Mouse (Mus musculus): ENCODE data around the gene Slc8b1. TPM values are rescaled to one million over a fixed set of nuclear protein-coding genes. Genes with fewer than 3 reads are reported as not detected.
A peak's percentile ranks its signal among the peaks of the same experiment; 100 is the strongest.

Slc8b1 gene
- polyA plus RNA-seq, 1 experiment from 2014 or later = 4.4 TPM

GRCm38 (mm10) chr5:120566681-120567252 lies 55.8 kb downstream of the Slc8b1 start:
- Histone ChIP-seq H3K27ac (peak overlapping the region; percentile 85), H3K27me3 (ENCODE audit: insufficient read depth, poor library complexity, severe bottlenecking) (no peaks in the 10 kb centered on the region), H3K4me1 (replicated peaks) (peaks cover 93% of the 10 kb centered on the region), H3K36me3 (no peaks in the 10 kb centered on the region), H3K4me3 (no peak overlapping the region), H3K9me3 (no peaks in the 10 kb centered on the region)
- 57% methylated on average over 9 of the region's 9 CpGs for WGBS
- DNase-seq (ENCODE audit: low spot score) = peak; percentile 15

GRCm38 (mm10) chr5:120567253-120567701 lies 56.3 kb downstream of the Slc8b1 start:
- peaks cover 89% of the 10 kb centered on the region for H3K4me1 ChIP-seq (replicated peaks)
- no peak overlapping the region for H3K4me3 ChIP-seq
- WGBS = 15% methylated on average over 21 of the region's 21 CpGs
- DNase-seq (ENCODE audit: low spot score) = peak; percentile 74
- H3K27me3 ChIP-seq (ENCODE audit: insufficient read depth, poor library complexity, severe bottlenecking) = no peaks in the 10 kb centered on the region
- H3K36me3 ChIP-seq = no peaks in the 10 kb centered on the region
- no peaks in the 10 kb centered on the region for H3K9me3 ChIP-seq
- H3K27ac ChIP-seq = peak overlapping the region; percentile 85

DNA sequence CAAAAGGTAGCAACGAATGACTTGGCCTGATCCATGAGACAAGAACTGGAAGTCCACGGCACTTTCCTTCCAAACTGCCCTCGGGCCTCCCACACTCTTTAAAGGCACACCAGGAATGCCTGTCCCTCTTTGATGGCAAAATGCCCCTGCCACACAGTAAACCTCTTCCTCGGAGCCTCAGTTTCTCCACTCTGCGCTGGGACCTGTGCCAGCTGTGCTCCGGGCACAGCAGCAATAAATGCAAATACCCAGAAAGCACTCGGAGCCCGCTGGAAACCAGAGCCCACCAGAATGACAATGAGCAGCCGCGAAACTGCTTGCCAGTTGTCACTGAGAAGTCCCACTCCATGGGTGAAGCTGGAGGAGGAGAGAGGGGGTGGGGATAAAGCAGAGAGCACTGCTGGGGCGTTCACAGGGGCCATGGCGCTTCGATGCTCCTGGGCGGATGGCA lies 56.8 kb downstream of the Slc8b1 start:
- H3K27me3 ChIP-seq (ENCODE audit: insufficient read depth, poor library complexity, severe bottlenecking) = no peaks in the 10 kb centered on the region
- no peaks in the 10 kb centered on the region for H3K9me3 ChIP-seq
- H3K4me3 ChIP-seq = no peak overlapping the region
- WGBS = 55% methylated on average over 14 of the region's 14 CpGs
- peak overlapping the region; percentile 85 for H3K27ac ChIP-seq
- peaks cover 85% of the 10 kb centered on the region for H3K4me1 ChIP-seq (replicated peaks)
- DNase-seq (ENCODE audit: low spot score) = peak; percentile 20
- no peaks in the 10 kb centered on the region for H3K36me3 ChIP-seq

- H3K36me3 ChIP-seq = no peaks in the 10 kb centered on the region
- WGBS = 71% methylated on average over 9 of the region's 9 CpGs
- H3K4me3 ChIP-seq = no peak overlapping the region
- H3K27ac ChIP-seq = peak overlapping the region; percentile 85
- no peak for DNase-seq (ENCODE audit: low spot score)
- no peaks in the 10 kb centered on the region for H3K27me3 ChIP-seq (ENCODE audit: insufficient read depth, poor library complexity, severe bottlenecking)
- peaks cover 79% of the 10 kb centered on the region for H3K4me1 ChIP-seq (replicated peaks)
- H3K9me3 ChIP-seq = no peaks in the 10 kb centered on the region
These were observed 57.4 kb downstream of the Slc8b1 start for GRCm38 (mm10) chr5:120568336-120568768.

DNA sequence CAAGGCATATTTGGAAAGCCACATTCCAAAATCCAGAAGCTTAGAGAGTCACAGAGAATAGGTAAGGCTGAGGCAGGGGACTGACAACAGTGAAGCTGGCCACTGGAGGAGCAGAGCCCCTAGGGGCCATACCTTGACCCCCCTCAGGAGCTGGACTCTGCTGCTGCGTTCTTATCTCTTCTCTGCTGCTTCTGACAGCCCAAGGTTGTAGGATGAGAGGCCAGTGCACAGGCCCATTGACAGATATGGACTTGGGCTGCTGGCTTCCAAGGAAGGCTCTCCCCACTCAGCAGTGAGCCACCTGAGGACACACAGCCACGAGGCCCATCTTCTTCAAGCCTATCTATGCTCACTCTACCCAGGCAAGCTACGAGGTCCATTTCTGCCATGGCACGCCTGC lies 58.0 kb downstream of the Slc8b1 start:
- H3K27me3 ChIP-seq (ENCODE audit: insufficient read depth, poor library complexity, severe bottlenecking) = no peaks in the 10 kb centered on the region
- no peaks in the 10 kb centered on the region for H3K36me3 ChIP-seq
- H3K4me1 ChIP-seq (replicated peaks) = peaks cover 73% of the 10 kb centered on the region
- DNase-seq (ENCODE audit: low spot score) = no peak
- WGBS = 88% methylated on average over 4 of the region's 4 CpGs
- no peak overlapping the region for H3K27ac ChIP-seq
- no peak overlapping the region for H3K4me3 ChIP-seq
- no peaks in the 10 kb centered on the region for H3K9me3 ChIP-seq

DNA sequence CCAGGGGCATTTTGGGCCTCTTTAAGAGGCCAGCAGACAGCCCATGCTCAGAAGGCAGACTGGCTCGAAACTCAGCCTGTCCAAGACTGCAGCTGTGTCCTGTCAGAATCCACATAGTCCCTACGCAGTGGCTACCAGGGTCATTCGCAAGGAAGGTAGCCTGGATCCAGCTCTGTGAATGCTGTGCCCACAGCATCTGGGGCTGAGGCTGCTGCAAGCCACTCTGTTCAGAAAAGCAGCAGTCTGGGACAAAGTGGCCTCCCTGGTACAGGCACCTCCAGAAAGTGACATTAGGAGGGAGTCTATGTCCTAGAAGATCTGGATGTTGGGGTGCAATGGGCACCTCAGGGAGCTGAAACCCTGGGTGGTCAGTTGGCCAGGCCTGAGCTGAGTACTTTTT lies 58.8 kb downstream of the Slc8b1 start:
- Histone ChIP-seq H3K4me3 (no peak overlapping the region), H3K36me3 (no peaks in the 10 kb centered on the region), H3K27me3 (ENCODE audit: insufficient read depth, poor library complexity, severe bottlenecking) (no peaks in the 10 kb centered on the region), H3K27ac (no peak overlapping the region), H3K4me1 (replicated peaks) (peaks cover 74% of the 10 kb centered on the region), H3K9me3 (no peaks in the 10 kb centered on the region)
- DNase-seq (ENCODE audit: low spot score) = no peak
- WGBS = 94% methylated on average over 3 of the region's 3 CpGs

GRCm38 (mm10) chr5:120570289-120570897 lies 59.4 kb downstream of the Slc8b1 start:
- Histone ChIP-seq H3K36me3 (no peaks in the 10 kb centered on the region), H3K9me3 (no peaks in the 10 kb centered on the region), H3K27ac (no peak overlapping the region), H3K4me1 (replicated peaks) (peaks cover 73% of the 10 kb centered on the region), H3K4me3 (no peak overlapping the region), H3K27me3 (ENCODE audit: insufficient read depth, poor library complexity, severe bottlenecking) (no peaks in the 10 kb centered on the region)
- DNase-seq (ENCODE audit: low spot score) = no peak
- WGBS = 89% methylated on average over 11 of the region's 11 CpGs

GRCm38 (mm10) chr5:120571056-120571740 lies 60.2 kb downstream of the Slc8b1 start:
- H3K9me3 ChIP-seq = no peaks in the 10 kb centered on the region

GRCm38 (mm10) chr5:120574469-120575063 lies 63.6 kb downstream of the Slc8b1 start:
- DNase-seq (ENCODE audit: low spot score) = no peak
- Histone ChIP-seq H3K36me3 (no peaks in the 10 kb centered on the region), H3K27ac (0 out of 2 replicates have a peak overlapping the region, but pooled peaks have one; percentile 9), H3K9me3 (no peaks in the 10 kb centered on the region), H3K4me1 (replicated peaks) (peaks cover 62% of the 10 kb centered on the region), H3K4me3 (no peak overlapping the region), H3K27me3 (ENCODE audit: insufficient read depth, poor library complexity, severe bottlenecking) (no peaks in the 10 kb centered on the region)
- WGBS = 76% methylated on average over 10 of the region's 10 CpGs

More at GRCm38 (mm10) chr5:120571056-120571740, 60.2 kb downstream of the Slc8b1 start:
- H3K4me3 ChIP-seq = no peak overlapping the region
- H3K27me3 ChIP-seq (ENCODE audit: insufficient read depth, poor library complexity, severe bottlenecking) = no peaks in the 10 kb centered on the region
- WGBS = 59% methylated on average over 14 of the region's 14 CpGs
- no peaks in the 10 kb centered on the region for H3K36me3 ChIP-seq
- H3K27ac ChIP-seq = peak overlapping the region; percentile 62
- DNase-seq (ENCODE audit: low spot score) = peak; percentile 31
- H3K4me1 ChIP-seq (replicated peaks) = peaks cover 65% of the 10 kb centered on the region

DNA sequence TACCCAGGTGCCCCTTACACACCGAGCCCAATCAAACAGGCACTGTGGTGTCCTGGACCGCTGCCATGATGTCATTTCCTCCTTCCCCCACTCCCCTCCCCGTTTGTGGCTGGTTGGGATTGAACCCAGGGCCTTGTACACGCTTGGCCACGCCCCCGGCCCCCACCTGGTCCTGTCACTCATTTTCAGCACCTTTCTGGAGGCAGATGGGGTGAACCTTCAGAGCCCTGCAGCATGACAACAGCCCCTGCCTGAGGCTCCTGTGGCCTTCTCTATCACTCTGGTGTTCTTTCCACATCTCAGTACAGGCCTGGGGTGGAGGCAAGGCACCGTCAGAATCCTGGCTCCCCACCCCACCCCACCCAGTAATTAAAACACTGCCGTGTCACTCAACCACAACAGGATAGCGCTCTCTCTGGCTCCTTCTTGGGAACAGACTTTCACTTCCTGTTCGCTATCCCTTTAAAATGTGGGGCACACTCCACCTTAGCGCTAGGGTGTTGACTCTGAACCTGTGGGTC lies 65.9 kb downstream of the Slc8b1 start:
- no peaks in the 10 kb centered on the region for H3K9me3 ChIP-seq
- H3K27me3 ChIP-seq (ENCODE audit: insufficient read depth, poor library complexity, severe bottlenecking) = no peaks in the 10 kb centered on the region
- no peak overlapping the region for H3K4me3 ChIP-seq
- DNase-seq (ENCODE audit: low spot score) = no peak
- WGBS = 80% methylated on average over 11 of the region's 11 CpGs
- H3K27ac ChIP-seq = no peak overlapping the region
- H3K36me3 ChIP-seq = peaks cover 15% of the 10 kb centered on the region
- peaks cover 47% of the 10 kb centered on the region for H3K4me1 ChIP-seq (replicated peaks)

- Histone ChIP-seq H3K9me3 (no peaks in the 10 kb centered on the region), H3K27ac (peak overlapping the region; percentile 69), H3K36me3 (peaks cover 24% of the 10 kb centered on the region), H3K27me3 (ENCODE audit: insufficient read depth, poor library complexity, severe bottlenecking) (no peaks in the 10 kb centered on the region), H3K4me1 (replicated peaks) (peaks cover 47% of the 10 kb centered on the region), H3K4me3 (no peak overlapping the region)
- WGBS = 55% methylated on average over 10 of the region's 10 CpGs
- peak; percentile 29 for DNase-seq (ENCODE audit: low spot score)
These were observed 67.0 kb downstream of the Slc8b1 start for GRCm38 (mm10) chr5:120577935-120578441.

- H3K9me3 ChIP-seq = no peaks in the 10 kb centered on the region
- no peaks in the 10 kb centered on the region for H3K27me3 ChIP-seq (ENCODE audit: insufficient read depth, poor library complexity, severe bottlenecking)
- H3K27ac ChIP-seq = peak overlapping the region; percentile 69
- DNase-seq (ENCODE audit: low spot score) = peak; percentile 42
- H3K4me3 ChIP-seq = no peak overlapping the region
- WGBS = 58% methylated on average over 12 of the region's 12 CpGs
- H3K36me3 ChIP-seq = peaks cover 30% of the 10 kb centered on the region
- H3K4me1 ChIP-seq (replicated peaks) = peaks cover 47% of the 10 kb centered on the region
These were observed 67.6 kb downstream of the Slc8b1 start for GRCm38 (mm10) chr5:120578504-120579081.

Measured in hindbrain, embryonic 10.5 days (tissue).